Mouse (Mus musculus) heart, postnatal 0 days (tissue): Measurements from ENCODE around the gene Gpc5. TPM values are rescaled to one million over a fixed set of nuclear protein-coding genes. Genes with fewer than 3 reads are reported as not detected.

Experiments
- ATAC-seq: fragments of 200-750 bp; cut with Nextera tagmentation; 2 replicates; pipeline ENCODE4 v1.8.0; 2017; ENCODE audit warnings: low read depth, moderate number of reproducible peaks, moderate library complexity; ENCODE audit not compliant: insufficient read depth
- DNase-seq: peaks from one replicate; pipeline ENCODE4 v3.0.0-alpha.2; 2016; ENCODE audit warnings: low spot score
- H3K27ac ChIP-seq: fragments of 300-500 bp; sonication (generic); 2 replicates; pipeline ENCODE4 v1.5.1; 2014; ENCODE audit warnings: low read depth, mild to moderate bottlenecking
- H3K27me3 ChIP-seq: fragments of 300-500 bp; sonication (generic); 2 replicates; pipeline ENCODE4 v1.6.1; 2014; ENCODE audit warnings: low read length, mixed read lengths; ENCODE audit not compliant: control insufficient read depth, insufficient read depth
- H3K36me3 ChIP-seq: fragments of 300-500 bp; sonication (generic); replicated peaks from 2 replicates; pipeline ENCODE4 v1.6.1; 2014; ENCODE audit warnings: low read length, mixed read lengths; ENCODE audit not compliant: control insufficient read depth, insufficient read depth
- H3K4me1 ChIP-seq: fragments of 300-500 bp; sonication (generic); 2 replicates; pipeline ENCODE4 v1.6.1; 2014; ENCODE audit warnings: antibody characterized with exemption; ENCODE audit not compliant: control insufficient read depth, insufficient read depth
- H3K4me2 ChIP-seq: fragments of 300-500 bp; sonication (generic); 2 replicates; pipeline ENCODE4 v1.6.1; 2014; ENCODE audit warnings: low read depth, mild to moderate bottlenecking, low read length, moderate library complexity
- H3K4me3 ChIP-seq: fragments of 300-500 bp; sonication (generic); 2 replicates; pipeline ENCODE4 v1.5.1; 2014; ENCODE audit warnings: low read depth, low read length
- H3K9ac ChIP-seq: fragments of 300-500 bp; sonication (generic); replicated peaks from 2 replicates; pipeline ENCODE4 v1.6.1; 2014; ENCODE audit warnings: low read depth, low read length, mixed read lengths
- H3K9me3 ChIP-seq: fragments of 300-500 bp; sonication (generic); replicated peaks from 2 replicates; pipeline ENCODE4 v1.6.1; 2016; ENCODE audit warnings: low read length; ENCODE audit not compliant: control insufficient read depth
- CTCF ChIP-seq: IDR thresholded peaks from 2 replicates; pipeline ENCODE4 v1.5.1; 2016; ENCODE audit warnings: antibody characterized with exemption, control low read depth, low read depth
- EP300 ChIP-seq: IDR thresholded peaks from 2 replicates; pipeline ENCODE4 v1.6.1; 2016; ENCODE audit warnings: antibody characterized with exemption, low read depth
- WGBS: fragments of 180-500 bp; shearing (Covaris S2); extraction: QIAGEN DNeasy Blood & Tissue Kit; methylation state at CpG from one replicate; pipeline ENCODE4 v1.1.7; 2014; 5-methylcytosine and 5-hydroxymethylcytosine counted together
- polyA plus RNA-seq: library from polyadenylated mRNA; unstranded; fragments of >200 nt; fragmentation: Nextera tagmentation; extraction: Ambion mirVana; gene quantifications from 2 replicates; pipeline ENCODE4 v1.2.1, GENCODE M21; 2015
- total RNA-seq: library from RNA; depleted of rRNA; stranded (reverse); fragments of >200 nt; gene quantifications from 2 replicates; pipeline ENCODE4 v1.2.3, GENCODE M21; 2014; ENCODE audit warnings: low replicate concordance

Gpc5 gene
- total and polyA plus RNA-seq, 2 experiments from 2014 or later = not detected

GRCm38 (mm10) chr14:115106326-115106725 is 14.3 kb downstream of the Gpc5 start:
- no peak overlapping the region for H3K4me2 ChIP-seq
- H3K27ac ChIP-seq = no peak overlapping the region
- no peaks in the 10 kb centered on the region for H3K27me3 ChIP-seq
- no peak overlapping the region for H3K4me3 ChIP-seq
- ATAC-seq (no peak), DNase-seq (no peak)
- H3K9me3 ChIP-seq = no peaks in the 10 kb centered on the region
- no peaks in the 10 kb centered on the region for H3K36me3 ChIP-seq
- H3K9ac ChIP-seq = no peak overlapping the region
- H3K4me1 ChIP-seq = no peaks in the 10 kb centered on the region
- TF ChIP-seq CTCF (no peak), EP300 (no peak)

- DNase-seq (no peak), ATAC-seq (no peak)
- 61% methylated on average over 2 of the region's 2 CpGs for WGBS
- H3K9ac ChIP-seq = no peak overlapping the region
- H3K27ac ChIP-seq = no peak overlapping the region
- H3K4me3 ChIP-seq = no peak overlapping the region
- no peak for TF ChIP-seq CTCF
- TF ChIP-seq EP300 = no peak
- no peaks in the 10 kb centered on the region for H3K27me3 ChIP-seq
- H3K4me2 ChIP-seq = no peak overlapping the region
- H3K36me3 ChIP-seq = no peaks in the 10 kb centered on the region
- no peaks in the 10 kb centered on the region for H3K9me3 ChIP-seq
- H3K4me1 ChIP-seq = no peaks in the 10 kb centered on the region
Observed at GRCm38 (mm10) chr14:115107467-115107866, 15.5 kb downstream of the Gpc5 start.

GRCm38 (mm10) chr14:115118626-115119025 is 26.6 kb downstream of the Gpc5 start:
- Histone ChIP-seq H3K4me3 (no peak overlapping the region), H3K4me2 (no peak overlapping the region), H3K4me1 (no peaks in the 10 kb centered on the region), H3K9ac (no peak overlapping the region), H3K9me3 (no peaks in the 10 kb centered on the region), H3K27ac (no peak overlapping the region), H3K27me3 (no peaks in the 10 kb centered on the region), H3K36me3 (no peaks in the 10 kb centered on the region)
- WGBS = 85% methylated on average over 9 of the region's 9 CpGs
- ATAC-seq (no peak), DNase-seq (no peak)
- no peak for TF ChIP-seq EP300

- WGBS = 73% methylated on average over 3 of the region's 3 CpGs
- Histone ChIP-seq H3K36me3 (no peaks in the 10 kb centered on the region), H3K9ac (no peak overlapping the region), H3K4me3 (no peak overlapping the region), H3K27ac (no peak overlapping the region), H3K9me3 (no peaks in the 10 kb centered on the region), H3K27me3 (no peaks in the 10 kb centered on the region), H3K4me2 (no peak overlapping the region), H3K4me1 (no peaks in the 10 kb centered on the region)
- ATAC-seq (no peak), DNase-seq (no peak)
- TF ChIP-seq CTCF (no peak), EP300 (no peak)
Observed at GRCm38 (mm10) chr14:115148821-115149220, 56.8 kb downstream of the Gpc5 start.

- H3K9me3 ChIP-seq = no peaks in the 10 kb centered on the region
- WGBS = 77% methylated on average over 4 of the region's 4 CpGs
- H3K4me3 ChIP-seq = no peak overlapping the region
- TF ChIP-seq EP300 = no peak
- no peak for TF ChIP-seq CTCF
- H3K4me1 ChIP-seq = no peaks in the 10 kb centered on the region
- H3K27me3 ChIP-seq = no peaks in the 10 kb centered on the region
- H3K9ac ChIP-seq = no peak overlapping the region
- H3K36me3 ChIP-seq = no peaks in the 10 kb centered on the region
- ATAC-seq = no peak
- no peak overlapping the region for H3K27ac ChIP-seq
- no peak for DNase-seq
- no peak overlapping the region for H3K4me2 ChIP-seq
Observed at GRCm38 (mm10) chr14:115156597-115156996, 64.6 kb downstream of the Gpc5 start.

GRCm38 (mm10) chr14:115177322-115177836 is 85.4 kb downstream of the Gpc5 start:
- Histone ChIP-seq H3K27ac (no peak overlapping the region), H3K9me3 (no peaks in the 10 kb centered on the region), H3K4me2 (no peak overlapping the region), H3K9ac (no peak overlapping the region), H3K4me1 (no peaks in the 10 kb centered on the region), H3K27me3 (no peaks in the 10 kb centered on the region), H3K4me3 (no peak overlapping the region), H3K36me3 (no peaks in the 10 kb centered on the region)
- DNase-seq (no peak), ATAC-seq (no peak)
- TF ChIP-seq CTCF = no peak
- TF ChIP-seq EP300 = no peak
- 65% methylated on average over 3 of the region's 3 CpGs for WGBS
